Comparison of ENCODE assay signal across 13 mouse cellular contexts in genomic region chr3:130694041-130694593, GRCm38 (mm10). TPM values are rescaled to one million over a fixed set of nuclear protein-coding genes. Genes with fewer than 3 reads are reported as not detected.
DNase-seq lines count a peak whose midpoint lies in the region; ATAC-seq and TF ChIP-seq lines count a peak whose summit lies in the region.
"Had no signal": no experiment of that assay in that cellular context is flagged by ENCODE, and none has a peak within 500 bp of the region (broad histone marks: within the 10 kb centered on the region; RNA-seq: fewer than 3 reads in every experiment).

No protein-coding gene starts in this region.

- H3K4me3 ChIP-seq in forebrain, embryonic 13.5 days, result no peak overlapping the region
- no peak overlapping the region for H3K4me3 ChIP-seq in forebrain, embryonic 15.5 days
- H3K4me3 ChIP-seq in neural tube, embryonic 11.5 days (ENCODE audit: low read depth, low read length), result no peak overlapping the region
- no peak overlapping the region for H3K4me3 ChIP-seq in embryonic facial prominence, embryonic 14.5 days (ENCODE audit: low read depth, low read length)
- no peak overlapping the region for H3K4me3 ChIP-seq in stomach, postnatal 0 days (ENCODE audit: low read depth, low read length)
- H3K4me3 ChIP-seq: erythroblast, embryonic 14.5 days; heart, adult 2 months had no signal

- no peaks in the 10 kb centered on the region for H3K9me3 ChIP-seq in forebrain, embryonic 13.5 days (replicated peaks)
- no peaks in the 10 kb centered on the region for H3K9me3 ChIP-seq in forebrain, embryonic 15.5 days
- no peaks in the 10 kb centered on the region for H3K9me3 ChIP-seq in neural tube, embryonic 11.5 days (ENCODE audit: control insufficient read depth, low read length)
- no peaks in the 10 kb centered on the region for H3K9me3 ChIP-seq in embryonic facial prominence, embryonic 14.5 days (ENCODE audit: control insufficient read depth, low read length)
- H3K9me3 ChIP-seq in stomach, postnatal 0 days (ENCODE audit: control insufficient read depth, low read length), result no peaks in the 10 kb centered on the region
- H3K9me3 ChIP-seq: G1E had no signal

- peak; percentile 80 for TF ChIP-seq CTCF in stomach, postnatal 0 days (IDR thresholded peaks at IDR 0.05; ENCODE audit: low read depth)

- no peak for TF ChIP-seq EP300 in stomach, postnatal 0 days (optimal IDR thresholded peaks at IDR 0.05)

- WGBS in forebrain, embryonic 13.5 days, result 58% methylated on average over 9 of the region's 9 CpGs
- WGBS in forebrain, embryonic 15.5 days, result 58% methylated on average over 9 of the region's 9 CpGs
- 73% methylated on average over 9 of the region's 9 CpGs for WGBS in neural tube, embryonic 11.5 days
- 70% methylated on average over 9 of the region's 9 CpGs for WGBS in embryonic facial prominence, embryonic 14.5 days
- WGBS in stomach, postnatal 0 days, result 53% methylated on average over 9 of the region's 9 CpGs

- DNase-seq in neural tube, embryonic 11.5 days (ENCODE audit: low spot score), result peak; percentile 20
- no peak for DNase-seq in neural tube, embryonic 10.5 days (ENCODE audit: extremely low spot score, low spot score)
- peak; percentile 42 for DNase-seq in embryonic facial prominence, embryonic 14.5 days (ENCODE audit: low spot score)
- DNase-seq in stomach, postnatal 0 days (ENCODE audit: low spot score), result no peak
- DNase-seq in kidney, adult 18-20 months, result no peak
- DNase-seq in cerebellum, adult 18-20 months, result no peak
- DNase-seq: heart, adult 2 months; kidney, adult 11 months; lung, postnatal 4 days had no signal

- H3K36me3 ChIP-seq in forebrain, embryonic 13.5 days (ENCODE audit: poor library complexity, severe bottlenecking), result peaks cover 41% of the 10 kb centered on the region
- peaks cover 20% of the 10 kb centered on the region for H3K36me3 ChIP-seq in forebrain, embryonic 15.5 days
- peaks cover 9% of the 10 kb centered on the region; the same call in 1 of the 2 replicates for H3K36me3 ChIP-seq in neural tube, embryonic 11.5 days (ENCODE audit: control insufficient read depth, insufficient read depth, low read length)
- H3K36me3 ChIP-seq in embryonic facial prominence, embryonic 14.5 days (ENCODE audit: control insufficient read depth, insufficient read depth, low read length), result peaks cover 38% of the 10 kb centered on the region
- H3K36me3 ChIP-seq in stomach, postnatal 0 days (ENCODE audit: control insufficient read depth, insufficient read depth, low read length), result peaks cover 3% of the 10 kb centered on the region; the same call in 1 of the 2 replicates

- H3K4me2 ChIP-seq in forebrain, embryonic 13.5 days, result no peak overlapping the region
- no peak overlapping the region for H3K4me2 ChIP-seq in forebrain, embryonic 15.5 days (replicated peaks)
- no peak overlapping the region for H3K4me2 ChIP-seq in neural tube, embryonic 11.5 days (ENCODE audit: low read depth)
- no peak overlapping the region for H3K4me2 ChIP-seq in embryonic facial prominence, embryonic 14.5 days (ENCODE audit: low read depth, low read length)
- H3K4me2 ChIP-seq in stomach, postnatal 0 days (replicated peaks; ENCODE audit: low read depth), result no peak overlapping the region

- no peaks in the 10 kb centered on the region for H3K27me3 ChIP-seq in forebrain, embryonic 13.5 days
- H3K27me3 ChIP-seq in forebrain, embryonic 15.5 days, result no peaks in the 10 kb centered on the region
- H3K27me3 ChIP-seq in neural tube, embryonic 11.5 days (ENCODE audit: control insufficient read depth, insufficient read depth, low read length), result no peaks in the 10 kb centered on the region
- H3K27me3 ChIP-seq in embryonic facial prominence, embryonic 14.5 days (replicated peaks; ENCODE audit: control insufficient read depth, insufficient read depth, low read length), result no peaks in the 10 kb centered on the region
- no peaks in the 10 kb centered on the region for H3K27me3 ChIP-seq in stomach, postnatal 0 days (ENCODE audit: control insufficient read depth, insufficient read depth, low read length)

- H3K9ac ChIP-seq in forebrain, embryonic 13.5 days, result no peak overlapping the region
- no peak overlapping the region for H3K9ac ChIP-seq in forebrain, embryonic 15.5 days (replicated peaks)
- no peak overlapping the region for H3K9ac ChIP-seq in neural tube, embryonic 11.5 days (ENCODE audit: low read length)
- H3K9ac ChIP-seq in embryonic facial prominence, embryonic 14.5 days (ENCODE audit: low read depth, low read length), result no peak overlapping the region
- H3K9ac ChIP-seq in stomach, postnatal 0 days (ENCODE audit: low read length), result no peak overlapping the region

- peak; percentile 15; the same call in 1 of the 2 replicates for ATAC-seq in forebrain, embryonic 13.5 days
- no peak; the same call in 1 of the 2 replicates for ATAC-seq in forebrain, embryonic 15.5 days (replicated peaks)
- no peak for ATAC-seq in neural tube, embryonic 11.5 days (ENCODE audit: insufficient read depth, low FRiP score, low TSS enrichment)
- ATAC-seq in embryonic facial prominence, embryonic 14.5 days (ENCODE audit: low read depth), result no peak
- no peak for ATAC-seq in stomach, postnatal 0 days (ENCODE audit: low FRiP score, low TSS enrichment)

- peaks cover 2% of the 10 kb centered on the region; the same call in 1 of the 2 replicates for H3K4me1 ChIP-seq in forebrain, embryonic 13.5 days
- H3K4me1 ChIP-seq in forebrain, embryonic 15.5 days, result peaks cover 8% of the 10 kb centered on the region
- H3K4me1 ChIP-seq in neural tube, embryonic 11.5 days (ENCODE audit: control insufficient read depth, insufficient read depth, low read length), result peaks cover 6% of the 10 kb centered on the region; the same call in 1 of the 2 replicates
- no peaks in the 10 kb centered on the region for H3K4me1 ChIP-seq in embryonic facial prominence, embryonic 14.5 days (ENCODE audit: control insufficient read depth, insufficient read depth, low read length)
- peaks cover 4% of the 10 kb centered on the region; the same call in 1 of the 2 replicates for H3K4me1 ChIP-seq in stomach, postnatal 0 days (replicated peaks; ENCODE audit: control insufficient read depth, insufficient read depth)

- H3K27ac ChIP-seq in forebrain, embryonic 13.5 days, result no peak overlapping the region
- H3K27ac ChIP-seq in forebrain, embryonic 15.5 days (replicated peaks), result no peak overlapping the region
- no peak overlapping the region for H3K27ac ChIP-seq in neural tube, embryonic 11.5 days (ENCODE audit: low read depth, low read length)
- no peak overlapping the region for H3K27ac ChIP-seq in embryonic facial prominence, embryonic 14.5 days (replicated peaks; ENCODE audit: low read depth, low read length)
- H3K27ac ChIP-seq in stomach, postnatal 0 days (replicated peaks), result no peak overlapping the region
- H3K27ac ChIP-seq: heart, adult 2 months had no signal

RNA-seq across cellular contexts. Expression of gene Ostc, which starts 15.1 kb away (rescaled TPM):
- 281 and 290 TPM in 2 replicates for polyA plus RNA-seq in forebrain, embryonic 13.5 days (2015; fragmentation: Nextera tagmentation; extraction: Ambion mirVana)
- polyA plus RNA-seq in forebrain, embryonic 15.5 days (2015; fragmentation: Nextera tagmentation; extraction: Ambion mirVana), result 237 and 246 TPM in 2 replicates
- polyA plus RNA-seq in neural tube, embryonic 11.5 days (2014; fragmentation: Nextera tagmentation; extraction: Ambion mirVana), result 319 and 333 TPM in 2 replicates
- 454 and 459 TPM in 2 replicates for polyA plus RNA-seq in embryonic facial prominence, embryonic 14.5 days (2014; fragmentation: Nextera tagmentation; extraction: Ambion mirVana)
- polyA plus RNA-seq in stomach, postnatal 0 days (2015; fragmentation: Nextera tagmentation; extraction: Ambion mirVana), result 283 and 300 TPM in 2 replicates

RNA-seq across cellular contexts. Expression of gene Rpl34, which starts 36.1 kb away (rescaled TPM):
- polyA plus RNA-seq in forebrain, embryonic 13.5 days (2015; fragmentation: Nextera tagmentation; extraction: Ambion mirVana), result 732 and 770 TPM in 2 replicates
- polyA plus RNA-seq in forebrain, embryonic 15.5 days (2015; fragmentation: Nextera tagmentation; extraction: Ambion mirVana), result 594 and 667 TPM in 2 replicates
- polyA plus RNA-seq in neural tube, embryonic 11.5 days (2014; fragmentation: Nextera tagmentation; extraction: Ambion mirVana), result 705 and 712 TPM in 2 replicates
- polyA plus RNA-seq in embryonic facial prominence, embryonic 14.5 days (2014; fragmentation: Nextera tagmentation; extraction: Ambion mirVana), result 1,104 and 1,207 TPM in 2 replicates
- polyA plus RNA-seq in stomach, postnatal 0 days (2015; fragmentation: Nextera tagmentation; extraction: Ambion mirVana), result 793 and 825 TPM in 2 replicates

Comparison
In these comparisons a context has a peak if more than half of its experiments do, and no peak if none do; other contexts are left out.
1. DNase-seq: peak in neural tube, embryonic 11.5 days (single experiment) and embryonic facial prominence, embryonic 14.5 days (single experiment); none in neural tube, embryonic 10.5 days (single experiment), stomach, postnatal 0 days (single experiment), kidney, adult 18-20 months (single experiment) and cerebellum, adult 18-20 months (0 of 2).